Mouse (Mus musculus): ENCODE measurements at regions not wholly inside any gene's neighbourhood (a gene's known extent, or its start where the extent isn't known, plus 50 kb on each side); places are given as distances from the start of the nearest gene placed in this dataset.

DNA sequence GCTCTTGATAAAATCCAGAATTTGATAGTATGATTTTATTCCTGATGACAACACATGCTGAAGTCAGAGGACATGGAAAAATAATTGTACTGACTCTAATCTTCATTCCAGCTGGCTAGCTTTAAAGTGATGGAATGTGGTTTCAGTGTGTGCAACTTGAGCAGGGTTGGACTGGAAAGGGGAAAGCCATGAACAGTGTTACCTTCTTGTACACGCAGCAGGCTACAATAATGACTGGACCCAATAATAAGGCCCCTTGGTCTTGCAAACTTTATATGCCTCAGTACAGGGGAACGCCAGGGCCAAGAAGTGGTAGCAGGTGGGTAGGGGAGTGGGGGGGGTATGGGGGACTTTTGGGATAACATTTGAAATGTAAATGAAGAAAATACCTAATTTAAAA is 90.8 kb upstream of the B430305J03Rik start:
- no peak overlapping the region for H3K4me2 ChIP-seq
- 90% methylated on average over 2 of the region's 2 CpGs for WGBS
- H3K36me3 ChIP-seq (replicated peaks): no peaks in the 10 kb centered on the region
- no peak overlapping the region for H3K9ac ChIP-seq
- H3K4me3 ChIP-seq (replicated peaks): no peak overlapping the region
- H3K4me1 ChIP-seq: no peaks in the 10 kb centered on the region
- ATAC-seq (ENCODE audit: low FRiP score): no peak
- no peak overlapping the region for H3K27ac ChIP-seq
- no peaks in the 10 kb centered on the region for H3K27me3 ChIP-seq
- H3K9me3 ChIP-seq: no peaks in the 10 kb centered on the region

DNA sequence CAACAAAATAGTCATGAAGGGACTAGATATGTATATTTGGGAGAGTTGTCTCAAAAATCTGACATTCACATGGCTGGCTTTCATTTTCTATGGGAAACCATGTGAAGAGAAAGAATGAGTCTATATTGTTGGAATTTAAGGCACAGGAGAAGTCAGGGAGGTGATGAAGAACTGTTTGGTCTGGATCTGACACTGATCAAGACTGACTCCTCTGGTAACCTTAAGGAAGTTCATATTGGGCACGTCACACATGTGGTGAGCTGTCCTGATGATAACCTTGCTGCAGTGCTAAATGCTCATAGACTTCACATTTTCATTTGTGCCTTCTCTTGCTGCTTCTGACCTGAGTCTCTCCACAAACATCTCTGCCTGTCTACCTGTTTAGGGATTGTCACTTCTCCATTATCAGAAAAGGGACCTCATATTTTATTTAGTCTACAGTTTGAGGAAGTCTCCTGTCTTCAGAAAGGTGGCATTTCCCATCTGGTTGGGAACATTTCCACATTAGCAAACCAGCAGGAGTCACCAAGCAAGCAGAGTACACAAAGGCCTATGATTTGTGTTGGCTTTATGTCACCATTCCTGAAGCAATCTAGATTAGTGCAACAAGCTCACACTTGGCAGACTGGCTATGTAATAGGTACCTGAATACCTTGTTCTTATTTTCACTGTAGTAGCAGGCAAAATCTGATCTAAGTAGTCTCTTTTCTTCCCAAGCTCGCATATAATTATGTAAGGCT is 76.4 kb upstream of the B430305J03Rik start:
- no peak for ATAC-seq (ENCODE audit: low FRiP score)
- Histone ChIP-seq H3K27me3 (no peaks in the 10 kb centered on the region), H3K9me3 (no peaks in the 10 kb centered on the region), H3K4me2 (no peak overlapping the region), H3K4me3 (replicated peaks) (no peak overlapping the region), H3K36me3 (replicated peaks) (no peaks in the 10 kb centered on the region), H3K27ac (no peak overlapping the region), H3K9ac (no peak overlapping the region), H3K4me1 (no peaks in the 10 kb centered on the region)
- WGBS: 84% methylated on average over 2 of the region's 2 CpGs

- Histone ChIP-seq H3K27ac (no peak overlapping the region), H3K4me3 (replicated peaks) (no peak overlapping the region), H3K4me1 (no peaks in the 10 kb centered on the region), H3K4me2 (no peak overlapping the region), H3K36me3 (replicated peaks) (no peaks in the 10 kb centered on the region), H3K9me3 (no peaks in the 10 kb centered on the region), H3K9ac (no peak overlapping the region), H3K27me3 (no peaks in the 10 kb centered on the region)
- ATAC-seq (ENCODE audit: low FRiP score): no peak
- WGBS: 93% methylated on average over 4 of the region's 4 CpGs
Observed at GRCm38 (mm10) chr3:61441445-61441844, 75.7 kb upstream of the B430305J03Rik start.

DNA sequence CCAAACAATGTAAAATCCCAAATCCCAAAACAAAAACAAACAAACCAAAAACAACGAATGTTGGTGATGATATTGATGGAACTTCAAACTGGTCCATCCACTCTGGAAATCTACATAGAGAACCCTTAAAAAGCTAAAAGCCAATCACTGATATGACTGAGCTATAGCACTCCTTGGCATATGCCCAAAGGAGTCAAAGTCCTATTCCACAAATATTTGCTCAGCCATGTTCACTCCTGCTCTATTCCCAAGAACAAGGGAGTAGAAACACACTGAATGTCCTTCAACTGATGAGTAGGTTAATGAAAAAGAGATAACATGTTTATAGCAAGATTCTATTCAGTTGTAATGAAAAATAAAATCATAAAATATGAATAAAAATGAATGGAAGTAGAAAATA is 63.0 kb upstream of the B430305J03Rik start:
- Histone ChIP-seq H3K9ac (no peak overlapping the region), H3K4me1 (no peaks in the 10 kb centered on the region), H3K4me3 (replicated peaks) (no peak overlapping the region), H3K27ac (no peak overlapping the region), H3K9me3 (no peaks in the 10 kb centered on the region), H3K4me2 (no peak overlapping the region), H3K36me3 (replicated peaks) (no peaks in the 10 kb centered on the region), H3K27me3 (no peaks in the 10 kb centered on the region)
- 89% methylated on average over 1 of the region's 1 CpGs for WGBS
- ATAC-seq (ENCODE audit: low FRiP score): no peak

DNA sequence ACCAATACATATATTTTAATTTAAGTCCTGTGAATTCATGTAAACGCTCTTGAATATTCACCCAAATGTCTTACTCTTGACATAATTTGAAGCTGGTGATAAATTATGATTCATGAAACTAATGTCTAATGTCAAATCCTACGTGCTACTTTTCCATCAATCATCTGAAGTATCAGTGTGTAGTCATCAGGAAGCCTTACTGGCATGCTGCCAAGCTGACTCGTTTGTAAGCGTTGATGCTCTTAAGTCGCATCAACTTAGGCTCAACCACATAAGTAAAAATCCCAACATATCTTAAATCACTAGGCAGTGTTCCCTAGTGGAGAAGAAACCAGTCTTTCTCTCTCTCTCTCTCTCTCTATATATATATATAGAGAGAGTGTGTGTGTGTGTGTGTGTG is 58.2 kb upstream of the B430305J03Rik start:
- H3K4me2 ChIP-seq: no peak overlapping the region
- no peaks in the 10 kb centered on the region for H3K27me3 ChIP-seq
- no peaks in the 10 kb centered on the region for H3K4me1 ChIP-seq
- no peak overlapping the region for H3K27ac ChIP-seq
- no peak overlapping the region for H3K9ac ChIP-seq
- H3K9me3 ChIP-seq: no peaks in the 10 kb centered on the region
- no peak for ATAC-seq (ENCODE audit: low FRiP score)
- no peaks in the 10 kb centered on the region for H3K36me3 ChIP-seq (replicated peaks)
- 70% methylated on average over 5 of the region's 5 CpGs for WGBS
- H3K4me3 ChIP-seq (replicated peaks): no peak overlapping the region

DNA sequence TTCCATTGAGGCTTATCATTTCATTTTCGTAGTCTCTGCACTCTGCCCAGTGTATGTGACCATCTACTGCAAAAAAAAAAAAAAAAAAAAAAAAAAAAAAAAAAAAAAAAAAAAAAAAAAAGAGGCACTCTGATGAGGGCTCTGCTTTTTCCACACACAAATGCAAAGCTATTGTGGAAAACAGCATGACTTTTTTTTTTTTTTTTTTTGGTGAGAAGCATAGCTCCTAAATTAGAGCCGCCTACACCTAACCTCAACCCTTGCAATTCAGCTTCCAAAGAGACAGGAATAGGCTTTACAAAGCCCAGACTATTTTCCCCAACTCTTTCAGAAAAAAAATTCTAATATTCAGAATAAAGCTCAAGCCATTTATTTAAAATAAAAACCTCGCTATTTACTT is 54.0 kb upstream of the B430305J03Rik start:
- WGBS: 68% methylated on average over 3 of the region's 3 CpGs
- Histone ChIP-seq H3K27me3 (no peaks in the 10 kb centered on the region), H3K36me3 (replicated peaks) (no peaks in the 10 kb centered on the region), H3K4me2 (no peak overlapping the region), H3K9me3 (no peaks in the 10 kb centered on the region), H3K27ac (no peak overlapping the region), H3K9ac (no peak overlapping the region), H3K4me3 (replicated peaks) (no peak overlapping the region), H3K4me1 (peaks cover 3% of the 10 kb centered on the region; the same call in 1 of the 2 replicates)
- ATAC-seq (ENCODE audit: low FRiP score): no peak

DNA sequence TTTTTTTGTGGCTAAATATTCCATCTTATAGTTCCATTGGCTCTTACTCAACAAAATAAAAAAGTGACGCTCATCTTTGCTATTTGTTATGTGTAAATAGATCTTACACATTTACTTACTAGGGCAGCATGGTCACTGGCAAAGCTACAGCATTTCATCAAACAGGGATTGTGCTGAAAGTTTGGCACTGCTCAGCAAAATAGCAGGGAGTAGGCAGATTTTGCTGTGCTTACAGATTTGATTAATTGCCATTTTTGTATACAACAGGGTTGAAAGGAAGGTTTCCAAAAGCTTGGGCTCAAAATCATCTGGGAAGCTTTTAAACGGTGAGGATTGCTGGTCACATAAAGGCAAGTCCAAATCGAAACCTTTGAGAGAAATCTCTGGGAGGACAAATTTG is 52.3 kb upstream of the B430305J03Rik start:
- H3K9ac ChIP-seq: no peak overlapping the region
- H3K4me3 ChIP-seq (replicated peaks): no peak overlapping the region
- no peak overlapping the region for H3K27ac ChIP-seq
- H3K27me3 ChIP-seq: no peaks in the 10 kb centered on the region
- ATAC-seq (ENCODE audit: low FRiP score): no peak
- no peaks in the 10 kb centered on the region for H3K36me3 ChIP-seq (replicated peaks)
- peaks cover 3% of the 10 kb centered on the region; the same call in 1 of the 2 replicates for H3K4me1 ChIP-seq
- no peak overlapping the region for H3K4me2 ChIP-seq
- H3K9me3 ChIP-seq: no peaks in the 10 kb centered on the region
- 87% methylated on average over 3 of the region's 3 CpGs for WGBS

Data from forebrain, embryonic 12.5 days (tissue).